ENCODE assay signal across 24 mouse cellular contexts in genomic region chr4:152935484-152935883, GRCm38 (mm10).
"Had no signal": no experiment of that assay in that cellular context is flagged by ENCODE, and none has a peak within 500 bp of the region (broad histone marks: within the 10 kb centered on the region; RNA-seq: fewer than 3 reads in every experiment).

No protein-coding gene starts in this region.

- DNase-seq: gastrocnemius, adult 2 months; gastrocnemius, postnatal 10 days; gastrocnemius, postnatal 25 days; heart, adult 2 months; heart, postnatal 14 days; heart, postnatal 4 days; kidney, adult 18-20 months; kidney, adult 8-10 months; kidney, postnatal 10 days; kidney, postnatal 25 days; kidney, postnatal 4 days had no signal

- H3K4me2 ChIP-seq: heart, embryonic 13.5 days; heart, embryonic 15.5 days; hindbrain, embryonic 12.5 days; hindbrain, embryonic 14.5 days; limb, embryonic 12.5 days had no signal

- ATAC-seq: forebrain, embryonic 16.5 days; hindbrain, embryonic 16.5 days; inflammation-experienced regulatory T-cells, adult 6 months; intestine, postnatal 0 days had no signal

- H3K9me3 ChIP-seq: heart, embryonic 15.5 days; hindbrain, embryonic 12.5 days; limb, embryonic 12.5 days had no signal

- H3K4me3 ChIP-seq: gastrocnemius, adult 2 months; heart, adult 2 months; heart, embryonic 13.5 days; heart, embryonic 15.5 days; hindbrain, embryonic 10.5 days; hindbrain, embryonic 12.5 days; layer of hippocampus, adult 2 months; left cerebral cortex, adult 2 months; limb, embryonic 10.5 days; limb, embryonic 12.5 days had no signal

- H3K27ac ChIP-seq: gastrocnemius, adult 2 months; heart, adult 2 months; heart, embryonic 13.5 days; heart, embryonic 15.5 days; hindbrain, embryonic 10.5 days; hindbrain, embryonic 12.5 days; hindbrain, embryonic 14.5 days; layer of hippocampus, adult 2 months; left cerebral cortex, adult 2 months; limb, embryonic 10.5 days; limb, embryonic 12.5 days had no signal

- H3K4me1 ChIP-seq: heart, embryonic 13.5 days; heart, embryonic 15.5 days; hindbrain, embryonic 10.5 days; hindbrain, embryonic 12.5 days; limb, embryonic 10.5 days; limb, embryonic 12.5 days had no signal

- H3K36me3 ChIP-seq: heart, embryonic 13.5 days; heart, embryonic 15.5 days; hindbrain, embryonic 10.5 days; hindbrain, embryonic 12.5 days; limb, embryonic 10.5 days; limb, embryonic 12.5 days had no signal

- H3K27me3 ChIP-seq: heart, embryonic 15.5 days; hindbrain, embryonic 12.5 days; limb, embryonic 12.5 days had no signal

- H3K9ac ChIP-seq: heart, embryonic 13.5 days; heart, embryonic 15.5 days; hindbrain, embryonic 12.5 days; hindbrain, embryonic 14.5 days; limb, embryonic 12.5 days had no signal
